17 mouse cellular contexts compared by ENCODE assay signal in genomic region chr1:77008001-77008400, GRCm38 (mm10).
"Had no signal": no experiment of that assay in that cellular context is flagged by ENCODE, and none has a peak within 500 bp of the region (broad histone marks: within the 10 kb centered on the region; RNA-seq: fewer than 3 reads in every experiment).

No protein-coding gene starts in this region.

- H3K4me3 ChIP-seq: neural tube, embryonic 12.5 days; neural tube, embryonic 13.5 days; neural tube, embryonic 15.5 days; stomach, embryonic 15.5 days had no signal

- H3K4me1 ChIP-seq: stomach, embryonic 15.5 days had no signal

- H3K27ac ChIP-seq: neural tube, embryonic 12.5 days; neural tube, embryonic 13.5 days; neural tube, embryonic 15.5 days; stomach, embryonic 15.5 days; stomach, postnatal 0 days had no signal

- DNase-seq: retina, postnatal 1 day; right cerebral cortex, adult 18-20 months; right cerebral cortex, postnatal 14 days; right cerebral cortex, postnatal 25 days; right cerebral cortex, postnatal 4 days; spleen, adult 18-20 months; thymus, adult 18-20 months; thymus, adult 2 months; thymus, postnatal 14 days; thymus, postnatal 25 days; thymus, postnatal 36 days; thymus, postnatal 4 days had no signal
